Mouse (Mus musculus) myocyte (in vitro differentiated cells): Measurements from ENCODE around the gene Otud3. TPM values are rescaled to one million over a fixed set of nuclear protein-coding genes. Genes with fewer than 3 reads are reported as not detected.

Experiments
- H3K27me3 ChIP-seq: one replicate; pipeline ENCODE4 v1.6.1; 2011; ENCODE audit not compliant: control insufficient read depth, insufficient read depth, insufficient read length
- H3K36me3 ChIP-seq: one replicate; pipeline ENCODE4 v1.6.1; 2011; ENCODE audit not compliant: control insufficient read depth, insufficient read depth
- H3K4me2 ChIP-seq: one replicate; pipeline ENCODE4 v1.6.1; 2011; ENCODE audit warnings: low read depth, control low read depth
- H3K4me3 ChIP-seq: one replicate; pipeline ENCODE4 v1.5.1; 2011; ENCODE audit warnings: mild to moderate bottlenecking, control low read depth, moderate library complexity
- H3K79me2 ChIP-seq: one replicate; pipeline ENCODE4 v1.6.1; 2011; ENCODE audit not compliant: control insufficient read depth, insufficient read depth
- H3ac ChIP-seq: one replicate; pipeline ENCODE4 v1.6.1; 2011; ENCODE audit not compliant: control insufficient read depth, insufficient read length
- CEBPB ChIP-seq: IDR thresholded peaks from 2 replicates; pipeline ENCODE4 v1.6.1; 2011; ENCODE audit warnings: mild to moderate bottlenecking, moderate library complexity; ENCODE audit not compliant: poor library complexity, insufficient read depth, severe bottlenecking
- E2F4 ChIP-seq: IDR thresholded peaks from one replicate; pipeline ENCODE4 v1.6.1; 2011; ENCODE audit warnings: mild to moderate bottlenecking, control low read depth, moderate library complexity; ENCODE audit not compliant: insufficient read depth
- MAX ChIP-seq: IDR thresholded peaks from one replicate; pipeline ENCODE4 v1.6.1; 2011; ENCODE audit warnings: low read depth, mild to moderate bottlenecking, control low read depth
- MYOD1 ChIP-seq, 3 experiments: IDR thresholded peaks; one replicate each; pipeline ENCODE4 v1.6.1; 2011; ENCODE audit warnings: control low read depth in 2 of 3, low read depth in 2 of 3, mild to moderate bottlenecking in 2 of 3, moderate library complexity in 1 of 3; ENCODE audit not compliant: insufficient read length in 2 of 3, control insufficient read depth in 1 of 3
- MYOG ChIP-seq, 3 experiments: IDR thresholded peaks; one replicate each; pipeline ENCODE4 v1.6.1; 2011; ENCODE audit warnings: control low read depth in 2 of 3, low read depth in 2 of 3, mild to moderate bottlenecking in 2 of 3; ENCODE audit not compliant: insufficient read length in 2 of 3, control insufficient read depth in 1 of 3, insufficient read depth in 1 of 3
- POLR2A ChIP-seq: IDR thresholded peaks from one replicate; pipeline ENCODE4 v1.6.1; 2011; ENCODE audit warnings: low read depth, mild to moderate bottlenecking, control low read depth, moderate library complexity; ENCODE audit not compliant: insufficient read length
- POLR2AphosphoS2 ChIP-seq: IDR thresholded peaks from one replicate; pipeline ENCODE4 v1.6.1; 2011; ENCODE audit warnings: low read depth, control low read depth; ENCODE audit not compliant: insufficient read length
- REST ChIP-seq: IDR thresholded peaks from one replicate; pipeline ENCODE4 v1.6.1; 2011; ENCODE audit warnings: mild to moderate bottlenecking, control low read depth, moderate library complexity; ENCODE audit not compliant: insufficient read depth, insufficient read length
- SRF ChIP-seq: IDR thresholded peaks from one replicate; pipeline ENCODE4 v1.6.1; 2011; ENCODE audit warnings: low read depth; ENCODE audit not compliant: control insufficient read depth, insufficient read length
- TCF12 ChIP-seq: IDR thresholded peaks from one replicate; pipeline ENCODE4 v1.6.1; 2011; ENCODE audit warnings: mild to moderate bottlenecking, control low read depth; ENCODE audit not compliant: poor library complexity, insufficient read depth, severe bottlenecking
- TCF3 ChIP-seq: IDR thresholded peaks from one replicate; pipeline ENCODE4 v1.6.1; 2011; ENCODE audit warnings: low read depth, control low read depth; ENCODE audit not compliant: insufficient read length
- USF1 ChIP-seq: IDR thresholded peaks from one replicate; pipeline ENCODE4 v1.6.1; 2011; ENCODE audit warnings: low read depth, mild to moderate bottlenecking, control low read depth, moderate library complexity
- polyA plus RNA-seq: library from polyadenylated mRNA; unstranded; fragments of >200 nt; fragmentation: generic; extraction: Trizol; gene quantifications from one replicate; pipeline ENCODE4 v1.2.1, GENCODE M21; 2012; ENCODE audit warnings: missing spikeins

The Otud3 gene
- 12.5 TPM for polyA plus RNA-seq

DNA sequence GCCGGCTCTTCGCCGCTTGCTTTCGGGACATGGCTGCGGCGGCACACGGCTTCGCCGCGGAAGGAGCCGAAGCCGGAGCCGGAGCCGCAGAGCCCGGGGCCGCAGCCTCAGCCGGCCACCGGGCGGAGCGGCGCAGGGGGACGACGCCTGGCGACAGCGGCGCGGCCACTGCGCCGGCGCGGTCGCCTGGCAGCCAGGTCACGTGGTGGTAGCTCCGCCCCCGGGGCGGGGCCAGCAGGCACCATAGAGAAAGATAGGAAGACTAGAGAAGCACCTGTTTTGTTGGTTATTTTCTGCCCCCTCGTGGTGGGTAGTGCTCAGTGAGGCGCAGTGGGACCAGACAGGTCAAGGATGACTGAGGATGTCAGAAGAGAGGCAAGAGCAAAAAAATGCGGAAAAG lies at the start of gene Otud3:
TSS of gene Otud3 (minus strand) at position 149 of the 400 bp plus-strand sequence.
- H3ac ChIP-seq = peak within 1 kb of the TSS; percentile 73
- no peak for TF ChIP-seq SRF
- TF ChIP-seq MAX = no peak
- TF ChIP-seq E2F4 = no peak
- peak in 1 of 3 experiments; percentile 8 for TF ChIP-seq MYOG (IDR thresholded peaks at IDR 0.05; ENCODE audit: control insufficient read depth in 1 of 3, insufficient read depth in 1 of 3, insufficient read length in 2 of 3, low read depth in 2 of 3)
- TF ChIP-seq POLR2AphosphoS2 = peak; percentile 74
- TF ChIP-seq REST = no peak
- TF ChIP-seq POLR2A = peak; percentile 84
- no peak for TF ChIP-seq CEBPB
- TF ChIP-seq USF1 = peak; percentile 84
- no peak for TF ChIP-seq TCF12
- TF ChIP-seq MYOD1 (IDR thresholded peaks at IDR 0.05; ENCODE audit: control insufficient read depth in 1 of 3, insufficient read length in 2 of 3, low read depth in 2 of 3) = no peak
- no peak for TF ChIP-seq TCF3

DNA sequence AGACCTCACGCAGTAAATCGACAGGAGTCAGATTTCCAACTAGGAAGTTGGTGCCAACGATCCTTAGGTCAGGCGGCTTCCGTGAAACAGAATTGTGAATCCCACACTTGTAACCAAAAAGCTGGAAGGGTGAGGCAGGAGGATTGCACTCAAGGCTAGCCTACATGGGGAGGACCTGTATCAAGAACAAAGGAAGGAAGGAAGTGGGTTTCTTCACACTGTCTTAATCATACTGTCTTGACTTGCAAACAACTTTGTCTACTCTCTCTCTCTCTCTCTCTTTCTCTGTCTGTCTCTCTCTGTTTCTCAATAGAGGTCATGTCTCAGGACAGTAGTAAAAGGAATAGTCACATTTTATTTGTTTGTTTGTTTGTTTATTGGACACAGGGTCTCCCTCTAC lies 49.0 kb upstream of the Otud3 start:
- Histone ChIP-seq H3ac (no peak overlapping the region), H3K36me3 (no peaks in the 10 kb centered on the region), H3K27me3 (peaks cover 36% of the 10 kb centered on the region), H3K4me3 (no peak overlapping the region), H3K4me2 (no peak overlapping the region), H3K79me2 (no peaks in the 10 kb centered on the region)
- TF ChIP-seq TCF3 (no peak), MYOD1 (IDR thresholded peaks at IDR 0.05; ENCODE audit: control insufficient read depth in 1 of 3, insufficient read length in 2 of 3, low read depth in 2 of 3) (no peak), MYOG (IDR thresholded peaks at IDR 0.05; ENCODE audit: control insufficient read depth in 1 of 3, insufficient read depth in 1 of 3, insufficient read length in 2 of 3, low read depth in 2 of 3) (no peak), USF1 (no peak), POLR2AphosphoS2 (no peak), SRF (no peak), REST (no peak), MAX (no peak), POLR2A (no peak), E2F4 (no peak)

More for the DNA sequence above, at the start of gene Otud3:
- Histone ChIP-seq H3K79me2 (peaks cover 7% of the 10 kb centered on the region), H3K4me3 (peak within 1 kb of the TSS; percentile 32), H3K4me2 (peak within 1 kb of the TSS; percentile 93), H3K27me3 (no peaks in the 10 kb centered on the region), H3K36me3 (no peaks in the 10 kb centered on the region)

DNA sequence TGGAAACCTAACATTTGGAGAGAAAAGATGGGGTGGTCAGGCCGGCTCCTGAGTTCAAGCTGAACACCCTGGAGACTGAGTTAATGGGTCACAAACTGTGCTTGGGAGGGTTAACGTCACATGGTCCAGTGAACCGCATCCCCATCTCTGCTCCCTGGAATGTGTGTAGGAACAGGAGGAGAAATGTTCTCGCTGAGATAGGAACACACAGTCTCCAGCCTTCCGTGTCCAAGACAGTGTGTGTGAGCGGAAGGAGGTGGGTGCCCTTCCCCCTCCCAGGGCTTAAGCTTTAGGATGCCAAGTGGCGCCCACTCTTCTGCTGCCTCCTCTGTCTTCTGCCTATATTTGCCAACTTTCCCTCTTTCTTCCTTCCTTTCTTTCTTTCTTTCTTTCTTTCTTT lies 46.2 kb upstream of the Otud3 start:
- Histone ChIP-seq H3K27me3 (peaks cover 43% of the 10 kb centered on the region), H3K79me2 (no peaks in the 10 kb centered on the region), H3K4me2 (no peak overlapping the region), H3ac (no peak overlapping the region), H3K4me3 (no peak overlapping the region), H3K36me3 (no peaks in the 10 kb centered on the region)
- no peak for TF ChIP-seq POLR2A
- TF ChIP-seq TCF3 = no peak
- TF ChIP-seq MAX = no peak
- no peak for TF ChIP-seq MYOD1 (IDR thresholded peaks at IDR 0.05; ENCODE audit: control insufficient read depth in 1 of 3, insufficient read length in 2 of 3, low read depth in 2 of 3)
- no peak for TF ChIP-seq USF1
- no peak for TF ChIP-seq MYOG (IDR thresholded peaks at IDR 0.05; ENCODE audit: control insufficient read depth in 1 of 3, insufficient read depth in 1 of 3, insufficient read length in 2 of 3, low read depth in 2 of 3)
- no peak for TF ChIP-seq TCF12
- no peak for TF ChIP-seq POLR2AphosphoS2
- TF ChIP-seq CEBPB = no peak

DNA sequence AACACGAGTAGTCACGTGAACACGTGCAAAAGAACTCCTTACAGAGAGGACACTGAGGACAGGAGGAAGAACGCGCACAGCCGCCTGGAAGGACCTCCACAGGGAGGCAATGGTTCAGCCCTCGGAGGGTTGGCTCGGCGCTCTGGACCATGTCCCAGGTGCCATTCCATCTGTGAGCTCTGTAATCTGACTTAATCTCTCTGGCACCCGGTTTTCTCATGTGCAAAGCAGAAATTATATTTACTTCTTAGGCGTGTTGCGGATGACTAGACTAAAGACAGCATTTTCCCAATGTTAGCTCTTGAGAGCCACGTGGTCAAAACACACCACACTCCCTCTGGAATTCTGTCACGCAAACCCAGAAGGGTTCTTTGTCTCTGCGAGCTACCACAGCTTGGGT lies 45.4 kb upstream of the Otud3 start:
- no peaks in the 10 kb centered on the region for H3K36me3 ChIP-seq
- H3K4me2 ChIP-seq = no peak overlapping the region
- no peak overlapping the region for H3K4me3 ChIP-seq
- TF ChIP-seq E2F4 (no peak), POLR2A (no peak), POLR2AphosphoS2 (no peak), MYOD1 (IDR thresholded peaks at IDR 0.05; ENCODE audit: control insufficient read depth in 1 of 3, insufficient read length in 2 of 3, low read depth in 2 of 3) (no peak), TCF12 (no peak), MYOG (IDR thresholded peaks at IDR 0.05; ENCODE audit: control insufficient read depth in 1 of 3, insufficient read depth in 1 of 3, insufficient read length in 2 of 3, low read depth in 2 of 3) (no peak), CEBPB (no peak), USF1 (no peak), MAX (no peak), TCF3 (no peak), REST (no peak), SRF (no peak)
- peaks cover 38% of the 10 kb centered on the region for H3K27me3 ChIP-seq
- no peaks in the 10 kb centered on the region for H3K79me2 ChIP-seq
- H3ac ChIP-seq = no peak overlapping the region
